Mouse (Mus musculus) liver, embryonic 12.5 days (tissue): Measurements from ENCODE around the gene Gm38431. TPM values are rescaled to one million over a fixed set of nuclear protein-coding genes. Genes with fewer than 3 reads are reported as not detected.
A peak's percentile ranks its signal among the peaks of the same experiment; 100 is the strongest.
"Not testable (repeated sequence)": the region's sequence is repeated elsewhere in the genome, so short reads cannot be mapped to it uniquely, and the experiment has no call there.

Source experiments
- ATAC-seq: fragments of 200-750 bp; cut with Nextera tagmentation; 2 replicates; pipeline ENCODE4 v1.8.0; 2017; ENCODE audit warnings: moderate number of reproducible peaks, mild to moderate bottlenecking, moderate library complexity
- H3K27ac ChIP-seq: fragments of 300-500 bp; sonication (generic); 2 replicates; pipeline ENCODE4 v1.5.1; 2016; ENCODE audit warnings: mild to moderate bottlenecking
- H3K27me3 ChIP-seq: fragments of 300-500 bp; sonication (generic); replicated peaks from 2 replicates; pipeline ENCODE4 v1.6.1; 2016; ENCODE audit warnings: mild to moderate bottlenecking, moderate library complexity
- H3K36me3 ChIP-seq: fragments of 300-500 bp; sonication (generic); 2 replicates; pipeline ENCODE4 v1.6.1; 2016; ENCODE audit warnings: mild to moderate bottlenecking, moderate library complexity
- H3K4me1 ChIP-seq: fragments of 300-500 bp; sonication (generic); 2 replicates; pipeline ENCODE4 v1.6.1; 2016
- H3K4me2 ChIP-seq: fragments of 300-500 bp; sonication (generic); 2 replicates; pipeline ENCODE4 v1.6.1; 2016; ENCODE audit warnings: mild to moderate bottlenecking, moderate library complexity
- H3K4me3 ChIP-seq: fragments of 300-500 bp; sonication (generic); 2 replicates; pipeline ENCODE4 v1.5.1; 2016; ENCODE audit warnings: mild to moderate bottlenecking, moderate library complexity
- H3K9ac ChIP-seq: fragments of 300-500 bp; sonication (generic); 2 replicates; pipeline ENCODE4 v1.6.1; 2016; ENCODE audit warnings: mild to moderate bottlenecking, moderate library complexity
- H3K9me3 ChIP-seq: fragments of 300-500 bp; sonication (generic); replicated peaks from 2 replicates; pipeline ENCODE4 v1.6.1; 2016; ENCODE audit warnings: mild to moderate bottlenecking, moderate library complexity
- WGBS: fragments of 180-500 bp; shearing (Covaris S2); methylation state at CpG from one replicate; pipeline ENCODE4 v1.1.7; 2016; ENCODE audit not compliant: insufficient replicate concordance; 5-methylcytosine and 5-hydroxymethylcytosine counted together
- polyA plus RNA-seq: library from polyadenylated mRNA; unstranded; fragments of >200 nt; fragmentation: Nextera tagmentation; extraction: Ambion mirVana; gene quantifications from 2 replicates; pipeline ENCODE4 v1.2.1, GENCODE M21; 2016

Gene Gm38431
- polyA plus RNA-seq, 1 experiment from 2014 or later, result 2.1 TPM

GRCm38 (mm10) chr9:21073044-21073840, 18.6 kb downstream of the Gm38431 start, which contains the start of the genes Gm49373 and Fdx1l:
Gm49373 (minus strand) TSS chr9:21073096.
Fdx1l (minus strand) TSS chr9:21073614.
- peak within 1 kb of the TSS; percentile 73 for H3K27ac ChIP-seq

GRCm38 (mm10) chr9:21072641-21073040, 19.2 kb downstream of the Gm38431 start:
- peak overlapping the region; percentile 73 for H3K27ac ChIP-seq
- H3K36me3 ChIP-seq, result peaks cover 77% of the 10 kb centered on the region
- H3K27me3 ChIP-seq, result no peaks in the 10 kb centered on the region
- H3K9me3 ChIP-seq, result no peaks in the 10 kb centered on the region
- H3K9ac ChIP-seq, result peak overlapping the region; percentile 85
- H3K4me3 ChIP-seq, result peak overlapping the region; percentile 87
- WGBS, result 9% methylated on average over 4 of the region's 4 CpGs
- peak overlapping the region; percentile 93 for H3K4me2 ChIP-seq
- ATAC-seq, result peak; percentile 18
- peaks cover 33% of the 10 kb centered on the region for H3K4me1 ChIP-seq

More at GRCm38 (mm10) chr9:21073044-21073840, 18.6 kb downstream of the Gm38431 start, which contains the start of the genes Gm49373 and Fdx1l:
- H3K4me2 ChIP-seq, result peak within 1 kb of the TSS; percentile 93
- H3K9ac ChIP-seq, result peak within 1 kb of the TSS; percentile 85
- peak; percentile 91 for ATAC-seq
- H3K4me3 ChIP-seq, result peak within 1 kb of the TSS; percentile 87
- H3K27me3 ChIP-seq, result no peaks in the 10 kb centered on the region
- no peaks in the 10 kb centered on the region for H3K9me3 ChIP-seq
- peaks cover 77% of the 10 kb centered on the region for H3K36me3 ChIP-seq
- WGBS, result 1% methylated on average over 58 of the region's 58 CpGs
- peaks cover 33% of the 10 kb centered on the region for H3K4me1 ChIP-seq

- no peak within 1 kb of the TSS for H3K4me3 ChIP-seq
- H3K27me3 ChIP-seq, result no peaks in the 10 kb centered on the region
- H3K9ac ChIP-seq, result no peak within 1 kb of the TSS
- H3K36me3 ChIP-seq, result peaks cover 89% of the 10 kb centered on the region
- H3K4me2 ChIP-seq, result no peak within 1 kb of the TSS
- H3K27ac ChIP-seq, result no peak within 1 kb of the TSS
- ATAC-seq, result peak; percentile 29; the same call in 1 of the 2 replicates
- 82% methylated on average over 27 of the region's 27 CpGs for WGBS
- peaks cover 12% of the 10 kb centered on the region for H3K4me1 ChIP-seq
- no peaks in the 10 kb centered on the region for H3K9me3 ChIP-seq
These were observed 24.7 kb downstream of the Gm38431 start, which contains the start of gene Zglp1 for GRCm38 (mm10) chr9:21067006-21067684. Zglp1 (minus strand) TSS chr9:21067093.

- ATAC-seq, result no peak
- no peak overlapping the region for H3K9ac ChIP-seq
These were observed 28.9 kb downstream of the Gm38431 start for GRCm38 (mm10) chr9:21062928-21063327.

GRCm38 (mm10) chr9:21051578-21051977, 40.2 kb downstream of the Gm38431 start:
- Histone ChIP-seq H3K4me3 (no peak overlapping the region), H3K27me3 (peaks cover 16% of the 10 kb centered on the region; the same call in 1 of the 2 replicates), H3K9ac (no peak overlapping the region), H3K36me3 (no peaks in the 10 kb centered on the region), H3K27ac (no peak overlapping the region), H3K4me1 (peaks cover 8% of the 10 kb centered on the region), H3K4me2 (peak overlapping the region; percentile 12), H3K9me3 (no peaks in the 10 kb centered on the region)
- 38% methylated on average over 10 of the region's 10 CpGs for WGBS
- peak; percentile 83 for ATAC-seq

More at GRCm38 (mm10) chr9:21062928-21063327, 28.9 kb downstream of the Gm38431 start:
- H3K9me3 ChIP-seq, result no peaks in the 10 kb centered on the region
- no peak overlapping the region for H3K27ac ChIP-seq
- H3K27me3 ChIP-seq, result no peaks in the 10 kb centered on the region
- 81% methylated on average over 2 of the region's 2 CpGs for WGBS
- H3K4me2 ChIP-seq, result no peak overlapping the region
- 0 out of 2 replicates have a peak, but pooled peaks cover 5% of the 10 kb centered on the region for H3K4me1 ChIP-seq
- peaks cover 63% of the 10 kb centered on the region for H3K36me3 ChIP-seq
- H3K4me3 ChIP-seq, result no peak overlapping the region

GRCm38 (mm10) chr9:21045235-21045634, 46.6 kb downstream of the Gm38431 start:
- Histone ChIP-seq H3K9me3 (no peaks in the 10 kb centered on the region), H3K36me3 (no peaks in the 10 kb centered on the region), H3K4me2 (no peak overlapping the region), H3K27ac (no peak overlapping the region), H3K4me1 (peaks cover 21% of the 10 kb centered on the region), H3K27me3 (peaks cover 9% of the 10 kb centered on the region), H3K9ac (no peak overlapping the region), H3K4me3 (no peak overlapping the region)
- no peak for ATAC-seq
- 56% methylated on average over 3 of the region's 3 CpGs for WGBS

GRCm38 (mm10) chr9:21044785-21045184, 47.0 kb downstream of the Gm38431 start:
- not testable (repeated sequence) for H3K4me3 ChIP-seq, H3K9me3 ChIP-seq, H3K36me3 ChIP-seq, H3K4me2 ChIP-seq, H3K27ac ChIP-seq, H3K9ac ChIP-seq, ATAC-seq
- 58% methylated on average over 1 of the region's 1 CpGs for WGBS
- H3K27me3 ChIP-seq, result peaks cover 10% of the 10 kb centered on the region
- peaks cover 26% of the 10 kb centered on the region for H3K4me1 ChIP-seq

- Histone ChIP-seq H3K27me3 (peaks cover 22% of the 10 kb centered on the region), H3K4me3 (no peak overlapping the region), H3K4me1 (peaks cover 37% of the 10 kb centered on the region), H3K4me2 (no peak overlapping the region), H3K9ac (no peak overlapping the region; the same call in 1 of the 2 replicates), H3K27ac (peak overlapping the region; percentile 45; the same call in 1 of the 2 replicates), H3K36me3 (no peaks in the 10 kb centered on the region), H3K9me3 (no peaks in the 10 kb centered on the region)
- no peak for ATAC-seq
- WGBS, result 38% methylated on average over 4 of the region's 4 CpGs
These were observed 48.2 kb downstream of the Gm38431 start for GRCm38 (mm10) chr9:21043563-21043962.

GRCm38 (mm10) chr9:21041308-21041707, 50.5 kb downstream of the Gm38431 start:
- no peak overlapping the region for H3K4me2 ChIP-seq
- H3K36me3 ChIP-seq, result no peaks in the 10 kb centered on the region
- peaks cover 41% of the 10 kb centered on the region for H3K27me3 ChIP-seq
- peaks cover 56% of the 10 kb centered on the region for H3K4me1 ChIP-seq
- no peak overlapping the region for H3K27ac ChIP-seq
- WGBS, result 27% methylated on average over 4 of the region's 4 CpGs
- H3K9me3 ChIP-seq, result no peaks in the 10 kb centered on the region
- ATAC-seq, result no peak
- H3K4me3 ChIP-seq, result no peak overlapping the region
- no peak overlapping the region for H3K9ac ChIP-seq

GRCm38 (mm10) chr9:21039779-21040178, 52.0 kb downstream of the Gm38431 start:
- Histone ChIP-seq H3K36me3 (no peaks in the 10 kb centered on the region), H3K4me3 (no peak overlapping the region), H3K27me3 (peaks cover 51% of the 10 kb centered on the region), H3K9me3 (no peaks in the 10 kb centered on the region), H3K4me1 (peaks cover 68% of the 10 kb centered on the region), H3K9ac (peak overlapping the region; percentile 1; the same call in 1 of the 2 replicates), H3K4me2 (peak overlapping the region; percentile 13), H3K27ac (peak overlapping the region; percentile 52; the same call in 1 of the 2 replicates)
- ATAC-seq, result peak; percentile 88
- WGBS, result 32% methylated on average over 3 of the region's 3 CpGs

- H3K4me3 ChIP-seq, result peak overlapping the region; percentile 38
- peak overlapping the region; percentile 61 for H3K4me2 ChIP-seq
- peak overlapping the region; percentile 8; the same call in 1 of the 2 replicates for H3K9ac ChIP-seq
- H3K27me3 ChIP-seq, result peaks cover 74% of the 10 kb centered on the region
- no peak for ATAC-seq
- H3K9me3 ChIP-seq, result no peaks in the 10 kb centered on the region
- H3K4me1 ChIP-seq, result peaks cover 83% of the 10 kb centered on the region
- H3K36me3 ChIP-seq, result no peaks in the 10 kb centered on the region
- 5% methylated on average over 31 of the region's 31 CpGs for WGBS
- H3K27ac ChIP-seq, result no peak overlapping the region
These were observed 54.3 kb downstream of the Gm38431 start for GRCm38 (mm10) chr9:21037481-21037891.
